Mouse (Mus musculus) cortical plate, adult 2 months (tissue): Measurements from ENCODE around the gene Hnrnpa2b1. TPM values are rescaled to one million over a fixed set of nuclear protein-coding genes. Genes with fewer than 3 reads are reported as not detected.

Source experiments
- H3K27ac ChIP-seq: fragments of 200-500 bp; 2 replicates; pipeline ENCODE4 v1.5.1; 2012; ENCODE audit warnings: low read length, control low read depth, inconsistent platforms; ENCODE audit not compliant: insufficient read depth
- H3K4me1 ChIP-seq: fragments of 200-500 bp; 2 replicates; pipeline ENCODE4 v1.6.1; 2011; ENCODE audit warnings: low read length; ENCODE audit not compliant: control insufficient read depth, insufficient read depth
- H3K4me3 ChIP-seq: fragments of 200-500 bp; 2 replicates; pipeline ENCODE4 v1.5.1; 2011; ENCODE audit warnings: mild to moderate bottlenecking, low read length, control low read depth; ENCODE audit not compliant: insufficient read depth
- CTCF ChIP-seq: fragments of 200-500 bp; IDR thresholded peaks from 2 replicates; pipeline ENCODE4 v1.5.1; 2011; ENCODE audit warnings: mild to moderate bottlenecking, control low read depth, low read length; ENCODE audit not compliant: insufficient read depth; ENCODE audit errors: extremely low read depth
- POLR2A ChIP-seq: fragments of 200-500 bp; IDR thresholded peaks from 2 replicates; pipeline ENCODE4 v1.6.1; 2011; ENCODE audit warnings: mild to moderate bottlenecking, low read length, control low read depth; ENCODE audit not compliant: insufficient read depth; ENCODE audit errors: extremely low read depth
- polyA plus RNA-seq: library from polyadenylated mRNA; depleted of rRNA; stranded (reverse); fragments of >200 nt; gene quantifications from 2 replicates; pipeline ENCODE4 v1.2.3, GENCODE M21; 2012; rRNA removed

Hnrnpa2b1 gene
- 529 and 566 TPM in 2 replicates for polyA plus RNA-seq

DNA sequence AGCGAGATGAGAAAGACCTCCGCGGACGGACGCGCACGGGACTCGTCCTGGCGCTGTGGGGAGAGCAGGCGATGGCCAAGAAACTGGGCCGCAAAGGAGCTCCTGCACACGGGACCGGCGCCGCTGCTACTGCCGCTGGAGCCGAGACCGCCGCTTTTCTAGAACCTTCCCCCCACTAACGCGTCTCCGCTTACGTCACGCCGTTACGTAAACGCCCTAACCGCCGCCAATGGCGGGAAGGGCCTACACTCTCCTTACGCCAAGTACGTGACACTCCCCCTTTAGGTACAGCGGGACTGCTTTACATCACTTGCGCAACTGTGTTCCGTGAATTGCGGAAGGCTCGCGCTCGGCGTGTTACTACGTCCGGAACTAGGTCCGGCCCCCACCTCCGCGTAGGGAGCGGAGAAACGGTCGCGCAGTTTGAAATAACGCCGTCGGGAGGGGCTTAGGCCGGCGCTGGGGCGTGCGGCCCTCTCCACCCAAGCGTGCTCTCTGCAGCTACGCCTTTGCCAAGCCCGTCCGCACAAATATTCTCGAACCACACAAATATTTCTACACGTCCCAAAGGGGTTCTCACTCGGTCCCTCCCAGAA lies at the start of gene Hnrnpa2b1:
Hnrnpa2b1 (minus strand) TSS at position 180 of the 596 bp plus-strand sequence.
- H3K4me3 ChIP-seq = peak within 1 kb of the TSS; percentile 66
- TF ChIP-seq CTCF (no peak), POLR2A (peak; percentile 98)
- peak within 1 kb of the TSS; percentile 98 for H3K27ac ChIP-seq
- peaks cover 4% of the 10 kb centered on the region for H3K4me1 ChIP-seq

DNA sequence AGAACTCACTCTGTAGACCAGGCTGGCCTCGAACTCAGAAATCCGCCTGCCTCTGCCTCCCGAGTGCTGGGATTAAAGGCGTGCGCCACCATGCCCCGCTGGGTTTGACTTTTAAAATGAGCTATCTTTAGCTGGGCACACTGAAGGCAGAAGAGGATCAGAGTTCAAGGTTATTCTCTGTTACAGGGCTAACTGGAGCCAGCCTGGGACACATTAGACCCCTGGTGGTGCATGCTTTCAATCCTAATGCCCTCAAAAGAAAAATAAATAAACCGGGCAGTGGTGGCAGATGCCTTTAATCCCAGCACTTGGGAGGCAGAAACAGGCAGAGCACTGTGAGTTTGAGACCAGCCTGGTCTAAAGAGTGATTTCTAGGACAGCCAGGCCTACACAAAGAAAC lies 45.2 kb upstream of the Hnrnpa2b1 start:
- no peak overlapping the region for H3K27ac ChIP-seq
- no peak overlapping the region for H3K4me3 ChIP-seq
- no peak for TF ChIP-seq POLR2A
- TF ChIP-seq CTCF = no peak
- H3K4me1 ChIP-seq = no peaks in the 10 kb centered on the region

DNA sequence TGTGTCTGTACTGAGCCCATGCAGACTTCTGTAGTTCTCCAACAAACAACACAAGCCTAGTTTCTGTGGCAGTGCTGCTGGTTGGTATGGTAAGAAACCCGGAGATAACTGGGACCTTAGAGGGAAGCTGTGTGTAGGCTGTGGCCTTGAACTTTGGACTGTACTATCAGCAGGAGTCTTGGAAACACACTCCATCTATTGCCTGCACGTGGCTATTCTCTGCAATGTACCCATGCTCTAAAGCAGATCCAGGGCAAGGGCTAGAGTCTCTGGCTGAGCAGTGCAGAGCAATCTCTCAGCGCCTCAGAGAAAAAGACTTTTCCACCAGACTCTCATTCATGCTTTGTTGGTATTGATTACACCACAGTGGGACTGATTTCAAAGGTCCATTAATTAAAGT lies 44.1 kb upstream of the Hnrnpa2b1 start:
- no peaks in the 10 kb centered on the region for H3K4me1 ChIP-seq
- H3K4me3 ChIP-seq = no peak overlapping the region
- H3K27ac ChIP-seq = no peak overlapping the region
- TF ChIP-seq POLR2A = no peak
- no peak for TF ChIP-seq CTCF

DNA sequence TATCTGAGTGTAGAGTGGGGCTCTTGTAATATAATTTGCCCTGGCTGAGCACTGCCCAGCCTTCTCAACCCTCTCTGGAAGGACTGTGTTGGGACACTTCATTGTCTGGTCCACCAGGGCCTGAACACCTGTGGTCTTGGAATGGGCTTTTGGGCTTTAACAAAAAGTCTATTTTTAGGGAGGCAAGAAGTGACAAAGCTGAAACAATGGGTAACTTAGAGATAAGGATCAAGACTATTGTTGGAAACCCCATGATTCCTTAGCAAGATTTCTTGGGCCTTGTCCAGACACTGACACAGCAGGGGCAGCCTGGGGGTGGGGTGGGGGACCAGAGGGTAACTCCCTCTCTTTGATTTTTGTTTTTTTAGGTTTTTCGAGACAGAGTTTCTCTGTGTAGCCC lies 41.3 kb upstream of the Hnrnpa2b1 start:
- H3K27ac ChIP-seq = no peak overlapping the region
- no peaks in the 10 kb centered on the region for H3K4me1 ChIP-seq
- H3K4me3 ChIP-seq = no peak overlapping the region
- TF ChIP-seq POLR2A (no peak), CTCF (no peak)

DNA sequence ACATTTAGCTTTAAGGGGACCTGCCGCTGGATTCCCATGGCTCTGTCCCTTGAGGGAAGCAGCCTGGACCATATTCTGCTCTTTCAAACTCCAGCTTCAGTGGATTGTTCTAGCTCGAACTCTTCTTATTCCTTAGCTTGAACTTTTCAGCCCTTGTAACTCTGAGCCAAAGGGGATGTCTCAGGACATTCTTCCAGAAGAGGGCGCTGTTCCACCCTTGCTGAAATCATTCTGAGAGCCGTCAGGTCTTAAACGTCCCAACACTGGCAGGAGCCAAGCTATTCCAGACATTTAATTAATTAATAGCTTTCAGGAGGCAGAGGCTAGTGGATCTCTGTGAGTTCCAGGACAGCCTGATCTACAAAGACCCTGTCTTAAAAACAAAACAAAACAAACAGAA lies 40.4 kb upstream of the Hnrnpa2b1 start:
- Histone ChIP-seq H3K4me1 (no peaks in the 10 kb centered on the region), H3K4me3 (no peak overlapping the region), H3K27ac (no peak overlapping the region)
- TF ChIP-seq CTCF (peak; percentile 36; the same call in 1 of the 2 replicates), POLR2A (no peak)

DNA sequence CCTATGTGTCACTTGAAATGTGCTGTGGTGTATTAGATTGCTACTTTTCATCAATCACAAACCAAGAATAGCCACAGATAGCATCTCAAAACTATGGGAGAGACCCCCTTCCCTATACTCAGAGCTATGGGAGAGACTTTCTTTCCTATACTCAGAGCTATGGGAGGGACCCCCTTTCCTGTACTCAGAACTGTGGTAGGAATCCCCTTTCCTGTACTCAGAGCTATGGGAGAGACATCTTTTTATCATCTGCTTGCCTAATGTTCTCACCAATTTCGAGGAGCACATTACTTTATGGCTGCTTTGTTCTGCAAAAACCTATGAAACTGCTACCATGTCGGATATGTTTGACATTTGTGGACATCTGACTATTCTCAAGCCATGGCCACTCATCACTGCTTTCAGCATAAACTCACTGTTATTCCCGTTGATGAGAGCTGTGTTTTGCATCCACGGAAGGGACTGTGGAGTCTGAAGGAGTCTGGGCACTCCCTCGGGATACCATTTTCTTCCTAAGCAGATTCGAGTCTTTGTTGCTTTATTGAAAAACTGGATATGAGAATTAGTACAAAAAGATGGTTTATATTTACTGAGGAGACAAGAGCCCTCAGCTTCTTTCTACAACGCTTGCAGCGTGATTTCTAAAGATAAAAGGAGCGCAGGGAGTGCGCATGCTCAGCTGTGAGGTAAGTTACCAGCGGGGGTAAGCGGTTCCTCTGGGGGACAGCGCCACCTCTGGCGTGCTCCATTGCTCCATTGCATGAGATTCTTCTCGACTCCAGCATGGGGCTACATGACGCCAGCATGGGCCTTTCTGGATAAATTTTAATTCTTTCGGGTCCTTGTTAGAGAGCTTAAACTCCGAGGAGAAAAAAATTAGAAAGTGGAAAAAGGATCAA lies 39.3 kb upstream of the Hnrnpa2b1 start:
- peak overlapping the region; percentile 18; the same call in 1 of the 2 replicates for H3K4me3 ChIP-seq
- no peak overlapping the region for H3K27ac ChIP-seq
- H3K4me1 ChIP-seq = no peaks in the 10 kb centered on the region
- TF ChIP-seq CTCF (peak; percentile 85), POLR2A (peak; percentile 70; the same call in 1 of the 2 replicates)

DNA sequence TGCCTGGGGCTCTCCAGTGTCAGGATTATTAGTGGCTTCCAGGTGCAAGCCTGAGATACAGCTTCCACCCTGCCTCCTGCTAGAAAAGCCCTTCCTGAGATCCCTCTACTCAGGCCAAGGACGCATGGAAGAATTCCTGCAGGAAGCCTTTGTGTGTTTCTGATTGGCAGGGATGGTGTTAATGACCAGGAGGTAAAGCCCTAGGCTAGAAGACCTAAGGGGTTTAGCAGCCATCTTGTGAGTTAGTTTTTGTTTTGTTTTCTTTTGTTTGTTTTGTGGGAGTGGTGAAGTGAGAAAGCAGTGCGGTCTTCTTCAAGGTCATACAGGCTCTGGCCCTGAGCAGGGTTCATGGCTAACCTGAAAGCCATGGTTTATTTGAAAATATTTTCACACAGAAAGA lies 37.9 kb upstream of the Hnrnpa2b1 start:
- Histone ChIP-seq H3K4me3 (no peak overlapping the region), H3K4me1 (no peaks in the 10 kb centered on the region), H3K27ac (no peak overlapping the region)
- TF ChIP-seq CTCF (no peak), POLR2A (no peak)

DNA sequence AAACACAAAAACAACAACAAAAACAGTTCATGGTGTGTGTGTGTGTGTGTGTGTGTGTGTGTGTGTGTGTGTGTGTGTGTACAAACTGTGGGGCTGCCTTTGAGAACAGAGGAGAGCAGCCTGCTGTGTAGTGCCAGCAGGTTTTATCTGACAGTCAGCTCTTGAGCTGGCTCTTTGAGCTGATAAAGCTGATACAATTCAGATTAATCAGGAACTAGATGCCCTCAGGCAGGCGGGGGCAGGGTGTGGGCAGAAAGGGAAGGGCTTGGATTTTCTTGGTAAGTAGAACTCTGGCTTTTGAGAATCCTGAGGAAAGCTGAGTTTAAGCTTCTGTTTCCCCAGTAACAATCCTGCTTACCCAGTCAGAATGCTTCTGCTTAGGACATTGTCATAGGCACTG lies 36.0 kb upstream of the Hnrnpa2b1 start:
- no peak overlapping the region for H3K27ac ChIP-seq
- no peak overlapping the region for H3K4me3 ChIP-seq
- no peaks in the 10 kb centered on the region for H3K4me1 ChIP-seq
- TF ChIP-seq CTCF = no peak
- no peak for TF ChIP-seq POLR2A

DNA sequence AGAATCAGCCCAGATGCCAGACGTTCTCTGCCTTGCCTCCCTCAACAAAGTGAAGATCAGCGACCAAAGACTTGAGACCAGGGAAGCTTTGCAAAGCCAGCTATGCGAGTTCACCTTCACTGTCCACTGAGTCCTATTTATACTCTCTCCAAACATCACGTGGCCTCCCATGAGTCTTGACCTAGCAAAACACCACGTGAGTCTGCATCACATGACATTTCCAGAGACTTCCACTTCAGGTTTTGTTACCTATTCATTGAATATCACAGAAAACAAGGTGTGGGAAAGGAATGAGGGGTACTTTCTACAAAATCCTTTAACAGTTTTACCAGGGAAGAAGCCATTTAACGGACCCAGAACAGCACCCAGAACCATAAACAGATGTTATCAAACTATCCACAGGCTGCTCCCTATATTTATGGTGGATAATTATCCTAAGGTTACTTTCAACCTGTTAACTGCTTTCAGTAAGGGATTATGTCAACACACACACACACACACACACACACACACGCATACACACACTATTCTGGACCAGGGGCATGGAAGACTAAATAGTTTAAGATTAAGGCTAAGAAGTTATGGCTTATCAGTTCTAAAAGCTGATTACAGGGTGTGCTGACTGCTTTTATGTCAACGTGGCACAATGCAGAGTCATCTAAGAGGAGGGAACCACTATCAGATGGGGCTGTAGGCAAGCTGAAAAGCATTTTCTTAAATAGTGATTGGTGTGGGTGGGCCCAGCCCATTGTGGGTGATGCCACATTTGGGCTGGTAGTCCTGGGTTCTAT lies 27.8 kb upstream of the Hnrnpa2b1 start:
- Histone ChIP-seq H3K4me3 (no peak overlapping the region), H3K27ac (no peak overlapping the region), H3K4me1 (no peaks in the 10 kb centered on the region)
- TF ChIP-seq CTCF (no peak), POLR2A (no peak)
